Mouse (Mus musculus): ENCODE measurements around the gene Ostf1. TPM values are rescaled to one million over a fixed set of nuclear protein-coding genes. Genes with fewer than 3 reads are reported as not detected.

Gene Ostf1
- 59.1 and 60.9 TPM in 2 replicates for polyA plus RNA-seq (2015; fragmentation: Nextera tagmentation; extraction: Ambion mirVana)

GRCm38 (mm10) chr19:18631644-18632219 lies at the start of gene Ostf1, which contains the start of gene Nmrk1:
Ostf1 (minus strand) TSS chr19:18631823.
Nmrk1 (plus strand) TSS chr19:18631950.
- H3K27ac ChIP-seq (ENCODE audit: low read depth, low read length), result peak within 1 kb of the TSS; percentile 65
- peak within 1 kb of the TSS; percentile 97 for H3K4me2 ChIP-seq (ENCODE audit: low read length)
- ATAC-seq, result peak; percentile 99
- H3K4me1 ChIP-seq (ENCODE audit: control insufficient read depth, insufficient read depth, low read depth, low read length), result no peaks in the 10 kb centered on the region; the same call in 1 of the 2 replicates
- H3K36me3 ChIP-seq (ENCODE audit: control insufficient read depth, insufficient read depth, low read length), result no peaks in the 10 kb centered on the region
- H3K27me3 ChIP-seq (replicated peaks; ENCODE audit: control insufficient read depth, insufficient read depth, low read length), result no peaks in the 10 kb centered on the region
- under 1% methylated on average over 51 of the region's 51 CpGs for WGBS
- H3K4me3 ChIP-seq (ENCODE audit: low read length), result peak within 1 kb of the TSS; percentile 83
- no peaks in the 10 kb centered on the region for H3K9me3 ChIP-seq (ENCODE audit: control insufficient read depth, low read length)
- peak within 1 kb of the TSS; percentile 76 for H3K9ac ChIP-seq (ENCODE audit: low read depth, low read length)

- no peak for ATAC-seq
- Histone ChIP-seq H3K36me3 (ENCODE audit: control insufficient read depth, insufficient read depth, low read length) (no peaks in the 10 kb centered on the region), H3K9me3 (ENCODE audit: control insufficient read depth, low read length) (no peaks in the 10 kb centered on the region), H3K4me3 (ENCODE audit: low read length) (peak overlapping the region; percentile 89), H3K27ac (ENCODE audit: low read depth, low read length) (no peak overlapping the region), H3K27me3 (replicated peaks; ENCODE audit: control insufficient read depth, insufficient read depth, low read length) (no peaks in the 10 kb centered on the region), H3K9ac (ENCODE audit: low read depth, low read length) (peak overlapping the region; percentile 45; the same call in 1 of the 2 replicates), H3K4me1 (ENCODE audit: control insufficient read depth, insufficient read depth, low read depth, low read length) (peaks cover 22% of the 10 kb centered on the region), H3K4me2 (ENCODE audit: low read length) (peak overlapping the region; percentile 72)
- 12% methylated on average over 4 of the region's 4 CpGs for WGBS
These were observed 41.5 kb upstream of the Ostf1 start for GRCm38 (mm10) chr19:18673116-18673515.

GRCm38 (mm10) chr19:18672498-18672897 lies 40.9 kb upstream of the Ostf1 start:
- Histone ChIP-seq H3K27me3 (replicated peaks; ENCODE audit: control insufficient read depth, insufficient read depth, low read length) (no peaks in the 10 kb centered on the region), H3K9me3 (ENCODE audit: control insufficient read depth, low read length) (no peaks in the 10 kb centered on the region), H3K4me1 (ENCODE audit: control insufficient read depth, insufficient read depth, low read depth, low read length) (peaks cover 22% of the 10 kb centered on the region), H3K36me3 (ENCODE audit: control insufficient read depth, insufficient read depth, low read length) (no peaks in the 10 kb centered on the region), H3K4me2 (ENCODE audit: low read length) (peak overlapping the region; percentile 72), H3K9ac (ENCODE audit: low read depth, low read length) (no peak overlapping the region), H3K4me3 (ENCODE audit: low read length) (peak overlapping the region; percentile 89), H3K27ac (ENCODE audit: low read depth, low read length) (no peak overlapping the region)
- no peak for ATAC-seq
- 59% methylated on average over 3 of the region's 3 CpGs for WGBS

- H3K4me3 ChIP-seq (ENCODE audit: low read length), result peak overlapping the region; percentile 89
- peak overlapping the region; percentile 85 for H3K27ac ChIP-seq (ENCODE audit: low read depth, low read length)
- ATAC-seq, result peak; percentile 3; the same call in 1 of the 2 replicates
- no peaks in the 10 kb centered on the region for H3K27me3 ChIP-seq (replicated peaks; ENCODE audit: control insufficient read depth, insufficient read depth, low read length)
- peak overlapping the region; percentile 72 for H3K4me2 ChIP-seq (ENCODE audit: low read length)
- H3K9ac ChIP-seq (ENCODE audit: low read depth, low read length), result peak overlapping the region; percentile 86
- peaks cover 22% of the 10 kb centered on the region for H3K4me1 ChIP-seq (ENCODE audit: control insufficient read depth, insufficient read depth, low read depth, low read length)
- no peaks in the 10 kb centered on the region for H3K36me3 ChIP-seq (ENCODE audit: control insufficient read depth, insufficient read depth, low read length)
- under 1% methylated on average over 34 of the region's 64 CpGs for WGBS
- H3K9me3 ChIP-seq (ENCODE audit: control insufficient read depth, low read length), result no peaks in the 10 kb centered on the region
These were observed 39.6 kb upstream of the Ostf1 start for GRCm38 (mm10) chr19:18671056-18671741.

GRCm38 (mm10) chr19:18670608-18671007 lies 39.0 kb upstream of the Ostf1 start, which contains the start of gene Carnmt1:
Carnmt1 (plus strand) TSS chr19:18670764.
- ATAC-seq, result peak; percentile 98
- H3K27ac ChIP-seq (ENCODE audit: low read depth, low read length), result peak within 1 kb of the TSS; percentile 85
- peaks cover 22% of the 10 kb centered on the region for H3K4me1 ChIP-seq (ENCODE audit: control insufficient read depth, insufficient read depth, low read depth, low read length)
- H3K4me2 ChIP-seq (ENCODE audit: low read length), result peak within 1 kb of the TSS; percentile 72
- H3K9ac ChIP-seq (ENCODE audit: low read depth, low read length), result peak within 1 kb of the TSS; percentile 86
- WGBS, result under 1% methylated on average over 48 of the region's 58 CpGs
- H3K4me3 ChIP-seq (ENCODE audit: low read length), result peak within 1 kb of the TSS; percentile 89
- H3K36me3 ChIP-seq (ENCODE audit: control insufficient read depth, insufficient read depth, low read length), result no peaks in the 10 kb centered on the region
- no peaks in the 10 kb centered on the region for H3K27me3 ChIP-seq (replicated peaks; ENCODE audit: control insufficient read depth, insufficient read depth, low read length)
- no peaks in the 10 kb centered on the region for H3K9me3 ChIP-seq (ENCODE audit: control insufficient read depth, low read length)

- Histone ChIP-seq H3K9ac (ENCODE audit: low read depth, low read length) (no peak overlapping the region), H3K27ac (ENCODE audit: low read depth, low read length) (no peak overlapping the region), H3K36me3 (ENCODE audit: control insufficient read depth, insufficient read depth, low read length) (no peaks in the 10 kb centered on the region), H3K27me3 (replicated peaks; ENCODE audit: control insufficient read depth, insufficient read depth, low read length) (no peaks in the 10 kb centered on the region), H3K4me2 (ENCODE audit: low read length) (no peak overlapping the region; the same call in 1 of the 2 replicates), H3K4me1 (ENCODE audit: control insufficient read depth, insufficient read depth, low read depth, low read length) (peaks cover 22% of the 10 kb centered on the region), H3K9me3 (ENCODE audit: control insufficient read depth, low read length) (no peaks in the 10 kb centered on the region), H3K4me3 (ENCODE audit: low read length) (no peak overlapping the region)
- no peak for ATAC-seq
- 91% methylated on average over 7 of the region's 7 CpGs for WGBS
These were observed 37.9 kb upstream of the Ostf1 start for GRCm38 (mm10) chr19:18669551-18669950.

GRCm38 (mm10) chr19:18666966-18667365 lies 35.3 kb upstream of the Ostf1 start:
- peaks cover 5% of the 10 kb centered on the region for H3K4me1 ChIP-seq (ENCODE audit: control insufficient read depth, insufficient read depth, low read depth, low read length)
- no peaks in the 10 kb centered on the region for H3K36me3 ChIP-seq (ENCODE audit: control insufficient read depth, insufficient read depth, low read length)
- WGBS, result 79% methylated on average over 7 of the region's 7 CpGs
- no peaks in the 10 kb centered on the region for H3K27me3 ChIP-seq (replicated peaks; ENCODE audit: control insufficient read depth, insufficient read depth, low read length)
- H3K4me3 ChIP-seq (ENCODE audit: low read length), result no peak overlapping the region
- no peaks in the 10 kb centered on the region for H3K9me3 ChIP-seq (ENCODE audit: control insufficient read depth, low read length)
- H3K27ac ChIP-seq (ENCODE audit: low read depth, low read length), result no peak overlapping the region
- H3K4me2 ChIP-seq (ENCODE audit: low read length), result no peak overlapping the region
- no peak overlapping the region for H3K9ac ChIP-seq (ENCODE audit: low read depth, low read length)
- ATAC-seq, result no peak

- Histone ChIP-seq H3K27ac (ENCODE audit: low read depth, low read length) (no peak overlapping the region), H3K4me3 (ENCODE audit: low read length) (no peak overlapping the region), H3K27me3 (replicated peaks; ENCODE audit: control insufficient read depth, insufficient read depth, low read length) (no peaks in the 10 kb centered on the region), H3K4me1 (ENCODE audit: control insufficient read depth, insufficient read depth, low read depth, low read length) (no peaks in the 10 kb centered on the region), H3K36me3 (ENCODE audit: control insufficient read depth, insufficient read depth, low read length) (no peaks in the 10 kb centered on the region), H3K4me2 (ENCODE audit: low read length) (no peak overlapping the region), H3K9ac (ENCODE audit: low read depth, low read length) (no peak overlapping the region), H3K9me3 (ENCODE audit: control insufficient read depth, low read length) (no peaks in the 10 kb centered on the region)
- WGBS, result 76% methylated on average over 2 of the region's 2 CpGs
- no peak for ATAC-seq
These were observed 32.3 kb upstream of the Ostf1 start for GRCm38 (mm10) chr19:18663904-18664303.

GRCm38 (mm10) chr19:18661683-18662082 lies 30.1 kb upstream of the Ostf1 start:
- ATAC-seq, result no peak
- Histone ChIP-seq H3K9ac (ENCODE audit: low read depth, low read length) (no peak overlapping the region), H3K27ac (ENCODE audit: low read depth, low read length) (no peak overlapping the region), H3K27me3 (replicated peaks; ENCODE audit: control insufficient read depth, insufficient read depth, low read length) (no peaks in the 10 kb centered on the region), H3K4me3 (ENCODE audit: low read length) (no peak overlapping the region), H3K9me3 (ENCODE audit: control insufficient read depth, low read length) (no peaks in the 10 kb centered on the region), H3K4me2 (ENCODE audit: low read length) (no peak overlapping the region), H3K4me1 (ENCODE audit: control insufficient read depth, insufficient read depth, low read depth, low read length) (no peaks in the 10 kb centered on the region), H3K36me3 (ENCODE audit: control insufficient read depth, insufficient read depth, low read length) (no peaks in the 10 kb centered on the region)
- WGBS, result 44% methylated on average over 1 of the region's 1 CpGs
